Mouse (Mus musculus): ENCODE measurements at regions not wholly inside any gene's neighbourhood (a gene's known extent, or its start where the extent isn't known, plus 50 kb on each side); places are given as distances from the start of the nearest gene placed in this dataset.

DNA sequence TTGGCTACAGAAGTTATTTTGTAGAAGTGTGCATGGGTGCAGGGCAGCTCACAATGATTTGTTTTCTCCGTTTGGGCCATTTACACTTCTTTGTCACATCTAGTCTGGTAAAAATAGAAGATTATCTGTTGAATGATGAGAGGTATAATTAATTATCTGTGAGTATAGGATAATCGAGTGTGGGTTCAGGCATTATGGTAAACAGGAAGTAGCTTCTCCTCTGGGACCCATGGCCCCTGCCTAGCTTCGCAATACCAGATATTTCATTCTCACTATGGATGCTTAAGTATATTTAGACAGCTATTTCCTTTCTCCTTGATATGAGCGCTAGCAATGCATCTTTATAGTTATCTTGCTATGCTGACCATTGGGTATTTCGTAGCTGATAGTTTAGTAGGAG is 1373.7 kb upstream of the Pcdh20 start:
- H3K4me3 ChIP-seq = no peak overlapping the region
- H3K27ac ChIP-seq = no peak overlapping the region
- no peak overlapping the region for H3K4me2 ChIP-seq
- no peaks in the 10 kb centered on the region for H3K4me1 ChIP-seq
- 94% methylated on average over 5 of the region's 5 CpGs for WGBS
- H3K36me3 ChIP-seq (ENCODE audit: poor library complexity, severe bottlenecking) = no peaks in the 10 kb centered on the region
- H3K9me3 ChIP-seq (replicated peaks) = no peaks in the 10 kb centered on the region
- no peak for ATAC-seq
- H3K9ac ChIP-seq = no peak overlapping the region
- no peaks in the 10 kb centered on the region for H3K27me3 ChIP-seq

- H3K27ac ChIP-seq = no peak overlapping the region
- H3K4me3 ChIP-seq = no peak overlapping the region
- no peak for ATAC-seq
- H3K9ac ChIP-seq = no peak overlapping the region
- no peaks in the 10 kb centered on the region for H3K4me1 ChIP-seq
- H3K27me3 ChIP-seq = no peaks in the 10 kb centered on the region
- no peaks in the 10 kb centered on the region for H3K9me3 ChIP-seq (replicated peaks)
- H3K36me3 ChIP-seq (ENCODE audit: poor library complexity, severe bottlenecking) = no peaks in the 10 kb centered on the region
- 76% methylated on average over 1 of the region's 1 CpGs for WGBS
- no peak overlapping the region for H3K4me2 ChIP-seq
Observed at GRCm38 (mm10) chr14:89826731-89827130, 1355.5 kb upstream of the Pcdh20 start.

DNA sequence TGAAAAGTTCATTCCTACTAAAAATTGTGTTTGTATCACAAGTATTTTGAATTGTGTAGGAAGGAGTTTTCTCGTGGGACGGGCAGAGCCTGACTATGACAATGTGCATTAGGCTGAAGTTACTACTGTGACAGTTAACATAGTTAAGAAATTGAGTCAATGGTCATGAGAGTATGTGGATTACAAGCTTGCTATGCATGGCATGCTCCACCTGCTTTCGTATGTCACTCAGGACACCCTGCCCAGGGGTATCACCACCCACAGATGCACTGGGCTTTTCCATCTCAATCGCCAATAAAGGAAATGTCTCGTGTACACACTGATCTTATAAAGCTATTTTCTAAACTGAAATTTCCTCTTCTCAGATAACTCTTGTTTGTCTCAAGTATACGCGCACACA is 1354.8 kb upstream of the Pcdh20 start:
- no peak for ATAC-seq
- Histone ChIP-seq H3K9me3 (replicated peaks) (no peaks in the 10 kb centered on the region), H3K27me3 (no peaks in the 10 kb centered on the region), H3K4me1 (no peaks in the 10 kb centered on the region), H3K9ac (no peak overlapping the region), H3K4me2 (no peak overlapping the region), H3K27ac (no peak overlapping the region), H3K36me3 (ENCODE audit: poor library complexity, severe bottlenecking) (no peaks in the 10 kb centered on the region), H3K4me3 (no peak overlapping the region)
- 83% methylated on average over 7 of the region's 7 CpGs for WGBS

GRCm38 (mm10) chr14:89823436-89823835 is 1352.2 kb upstream of the Pcdh20 start:
- no peaks in the 10 kb centered on the region for H3K36me3 ChIP-seq (ENCODE audit: poor library complexity, severe bottlenecking)
- H3K4me2 ChIP-seq = no peak overlapping the region
- 68% methylated on average over 4 of the region's 4 CpGs for WGBS
- H3K27me3 ChIP-seq = no peaks in the 10 kb centered on the region
- H3K4me1 ChIP-seq = no peaks in the 10 kb centered on the region
- no peak overlapping the region for H3K4me3 ChIP-seq
- ATAC-seq = no peak
- no peak overlapping the region for H3K9ac ChIP-seq
- no peak overlapping the region for H3K27ac ChIP-seq
- no peaks in the 10 kb centered on the region for H3K9me3 ChIP-seq (replicated peaks)

- no peak overlapping the region for H3K4me2 ChIP-seq
- 70% methylated on average over 5 of the region's 5 CpGs for WGBS
- no peaks in the 10 kb centered on the region for H3K36me3 ChIP-seq (ENCODE audit: poor library complexity, severe bottlenecking)
- H3K9me3 ChIP-seq (replicated peaks) = no peaks in the 10 kb centered on the region
- H3K27ac ChIP-seq = no peak overlapping the region
- H3K9ac ChIP-seq = no peak overlapping the region
- no peaks in the 10 kb centered on the region for H3K4me1 ChIP-seq
- ATAC-seq = no peak
- no peak overlapping the region for H3K4me3 ChIP-seq
- no peaks in the 10 kb centered on the region for H3K27me3 ChIP-seq
Observed at GRCm38 (mm10) chr14:89822207-89822606, 1351.0 kb upstream of the Pcdh20 start.

DNA sequence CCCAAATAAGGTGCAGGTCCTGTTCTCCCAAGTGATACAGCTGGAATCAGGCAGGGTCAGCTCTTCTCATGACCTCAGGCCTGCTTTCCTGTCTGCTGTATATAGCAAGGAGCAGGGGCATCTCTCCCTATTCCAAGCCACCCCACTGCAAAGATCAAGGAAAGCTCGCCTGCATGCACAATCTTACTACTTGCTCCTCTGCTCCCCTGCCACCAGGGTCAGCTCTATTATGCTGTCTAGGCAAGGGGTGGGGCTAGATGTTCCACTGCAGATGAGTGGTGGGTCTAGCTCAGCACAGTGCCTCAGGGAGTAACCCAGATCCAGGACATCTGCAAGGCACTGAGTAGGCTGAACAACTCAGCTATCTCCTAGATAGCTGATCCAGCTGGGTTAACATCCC is 1335.6 kb upstream of the Pcdh20 start:
- H3K4me2 ChIP-seq = no peak overlapping the region
- 53% methylated on average over 1 of the region's 1 CpGs for WGBS
- no peak overlapping the region for H3K4me3 ChIP-seq
- ATAC-seq = no peak
- H3K9me3 ChIP-seq (replicated peaks) = no peaks in the 10 kb centered on the region
- H3K4me1 ChIP-seq = no peaks in the 10 kb centered on the region
- H3K36me3 ChIP-seq (ENCODE audit: poor library complexity, severe bottlenecking) = no peaks in the 10 kb centered on the region
- H3K9ac ChIP-seq = no peak overlapping the region
- no peaks in the 10 kb centered on the region for H3K27me3 ChIP-seq
- H3K27ac ChIP-seq = no peak overlapping the region

GRCm38 (mm10) chr14:89804677-89805234 is 1333.6 kb upstream of the Pcdh20 start:
- WGBS = 67% methylated on average over 2 of the region's 2 CpGs
- no peaks in the 10 kb centered on the region for H3K36me3 ChIP-seq (ENCODE audit: poor library complexity, severe bottlenecking)
- H3K4me3 ChIP-seq = no peak overlapping the region
- ATAC-seq = peak; percentile 48; the same call in 1 of the 2 replicates
- no peak overlapping the region for H3K9ac ChIP-seq
- no peaks in the 10 kb centered on the region for H3K9me3 ChIP-seq (replicated peaks)
- H3K4me2 ChIP-seq = no peak overlapping the region
- no peaks in the 10 kb centered on the region for H3K27me3 ChIP-seq
- no peaks in the 10 kb centered on the region for H3K4me1 ChIP-seq
- no peak overlapping the region for H3K27ac ChIP-seq

GRCm38 (mm10) chr14:89755831-89756230 is 1284.6 kb upstream of the Pcdh20 start:
- no peaks in the 10 kb centered on the region for H3K9me3 ChIP-seq (replicated peaks)
- no peaks in the 10 kb centered on the region for H3K36me3 ChIP-seq (ENCODE audit: poor library complexity, severe bottlenecking)
- WGBS = 77% methylated on average over 2 of the region's 2 CpGs
- no peaks in the 10 kb centered on the region for H3K27me3 ChIP-seq
- H3K4me2 ChIP-seq = no peak overlapping the region
- ATAC-seq = no peak
- no peak overlapping the region for H3K4me3 ChIP-seq
- no peak overlapping the region for H3K27ac ChIP-seq
- no peak overlapping the region for H3K9ac ChIP-seq
- H3K4me1 ChIP-seq = no peaks in the 10 kb centered on the region

DNA sequence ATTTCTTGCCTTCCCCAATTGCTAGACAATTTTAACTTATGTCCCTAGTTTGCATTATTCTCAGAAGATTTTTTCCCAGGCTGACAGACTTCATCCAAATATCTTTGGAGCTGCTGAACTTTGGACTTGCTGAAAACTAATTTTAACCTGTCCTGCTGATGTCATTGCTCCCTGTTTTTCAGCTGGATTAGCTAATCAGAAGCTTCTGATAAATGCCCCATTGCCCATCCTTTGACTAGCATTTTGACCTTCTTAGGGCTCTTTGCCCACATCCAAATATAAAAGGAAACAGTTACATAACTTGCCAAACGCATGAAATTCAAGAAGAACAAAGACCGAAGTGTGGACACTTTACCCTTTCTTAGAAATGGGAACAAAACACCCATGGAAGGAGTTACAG is 1242.5 kb upstream of the Pcdh20 start:
- Histone ChIP-seq H3K9me3 (replicated peaks) (no peaks in the 10 kb centered on the region), H3K4me3 (no peak overlapping the region), H3K27me3 (no peaks in the 10 kb centered on the region), H3K4me1 (no peaks in the 10 kb centered on the region), H3K27ac (no peak overlapping the region), H3K4me2 (no peak overlapping the region), H3K9ac (no peak overlapping the region), H3K36me3 (ENCODE audit: poor library complexity, severe bottlenecking) (no peaks in the 10 kb centered on the region)
- WGBS = 94% methylated on average over 2 of the region's 2 CpGs
- ATAC-seq = no peak
